Mouse (Mus musculus): ENCODE data around the gene Klf8. TPM values are rescaled to one million over a fixed set of nuclear protein-coding genes. Genes with fewer than 3 reads are reported as not detected.

Gene Klf8
- polyA plus RNA-seq, 1 experiment from 2014 or later = 1.7 TPM

DNA sequence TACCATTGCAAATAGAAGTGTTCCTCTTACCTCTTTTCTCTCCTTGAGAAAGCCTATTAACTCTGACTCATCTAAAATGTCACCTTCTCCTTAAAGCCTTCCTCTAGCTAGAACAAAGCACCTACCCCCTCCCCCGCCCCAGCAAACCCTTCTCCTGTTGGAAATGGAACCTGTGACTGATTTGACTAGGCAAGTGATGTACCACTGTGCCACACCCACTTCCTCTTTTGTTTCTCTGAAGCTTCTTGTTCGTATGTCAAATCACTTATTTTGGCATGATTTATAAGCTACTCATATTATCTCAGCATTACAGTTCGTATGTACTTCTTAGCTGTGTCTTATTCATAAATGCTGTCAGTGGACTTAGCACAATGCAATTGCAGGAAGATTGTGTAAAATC, 144.5 kb downstream of the Klf8 start:
- Histone ChIP-seq H3K27ac (ENCODE audit: low read length) (no peak overlapping the region), H3K27me3 (ENCODE audit: control insufficient read depth, insufficient read depth, low read length) (no peaks in the 10 kb centered on the region), H3K4me1 (ENCODE audit: control insufficient read depth, insufficient read depth, low read length) (no peaks in the 10 kb centered on the region), H3K36me3 (ENCODE audit: control insufficient read depth, insufficient read depth) (no peaks in the 10 kb centered on the region), H3K4me2 (ENCODE audit: low read depth, low read length) (no peak overlapping the region), H3K9me3 (replicated peaks; ENCODE audit: control insufficient read depth, low read length) (no peaks in the 10 kb centered on the region), H3K9ac (ENCODE audit: low read length) (no peak overlapping the region), H3K4me3 (ENCODE audit: low read length) (no peak overlapping the region)
- ATAC-seq (replicated peaks; ENCODE audit: extremely low read depth, insufficient read depth, low FRiP score) = no peak
- WGBS = 66% methylated on average over 3 of the region's 3 CpGs

DNA sequence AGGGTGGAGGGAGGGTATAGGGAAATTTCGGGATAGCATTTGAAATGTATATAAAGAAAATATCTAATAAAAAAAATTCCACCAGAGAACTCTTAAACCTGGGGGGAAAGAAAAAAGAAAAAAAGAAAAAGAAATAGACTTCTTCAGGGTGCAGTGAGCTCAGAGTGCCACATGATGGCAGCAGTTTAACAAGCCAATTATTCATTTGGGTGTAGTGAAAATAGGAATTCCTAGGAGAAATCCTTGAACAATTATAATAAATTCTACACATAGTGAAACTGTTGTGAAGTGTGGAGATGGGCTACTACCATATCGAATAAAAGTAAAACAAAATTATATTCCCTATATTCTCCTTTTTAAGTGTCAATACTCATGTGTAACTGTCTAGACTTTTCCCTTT, 152.0 kb downstream of the Klf8 start:
- H3K9ac ChIP-seq (ENCODE audit: low read length) = no peak overlapping the region
- H3K36me3 ChIP-seq (ENCODE audit: control insufficient read depth, insufficient read depth) = no peaks in the 10 kb centered on the region
- H3K9me3 ChIP-seq (replicated peaks; ENCODE audit: control insufficient read depth, low read length) = no peaks in the 10 kb centered on the region
- no peak overlapping the region for H3K4me2 ChIP-seq (ENCODE audit: low read depth, low read length)
- H3K27me3 ChIP-seq (ENCODE audit: control insufficient read depth, insufficient read depth, low read length) = no peaks in the 10 kb centered on the region
- no peaks in the 10 kb centered on the region for H3K4me1 ChIP-seq (ENCODE audit: control insufficient read depth, insufficient read depth, low read length)
- no peak overlapping the region for H3K27ac ChIP-seq (ENCODE audit: low read length)
- WGBS = 36% methylated on average over 2 of the region's 2 CpGs
- ATAC-seq (replicated peaks; ENCODE audit: extremely low read depth, insufficient read depth, low FRiP score) = no peak
- no peak overlapping the region for H3K4me3 ChIP-seq (ENCODE audit: low read length)

DNA sequence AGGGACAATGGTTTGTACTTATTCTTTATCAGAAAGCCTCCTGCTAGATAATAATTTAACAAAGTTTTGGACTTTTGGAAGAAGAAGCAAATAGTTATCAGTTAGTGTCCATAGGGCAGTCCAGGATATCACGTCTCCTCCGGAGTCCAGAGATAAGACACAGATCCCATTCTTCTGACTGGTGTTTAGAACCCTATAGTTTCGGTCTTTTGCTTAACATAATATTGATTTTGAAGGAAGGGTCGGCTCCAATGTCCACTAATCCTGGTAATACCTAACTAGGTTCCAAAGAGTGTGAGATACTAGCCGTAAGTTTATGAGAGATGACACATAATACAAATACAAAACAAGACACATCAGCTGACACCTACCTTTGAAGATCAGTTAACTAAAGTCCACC, 179.8 kb downstream of the Klf8 start:
- no peak overlapping the region for H3K4me3 ChIP-seq (ENCODE audit: low read length)
- no peaks in the 10 kb centered on the region for H3K27me3 ChIP-seq (ENCODE audit: control insufficient read depth, insufficient read depth, low read length)
- H3K4me2 ChIP-seq (ENCODE audit: low read depth, low read length) = no peak overlapping the region
- no peak for ATAC-seq (replicated peaks; ENCODE audit: extremely low read depth, insufficient read depth, low FRiP score)
- no peaks in the 10 kb centered on the region for H3K36me3 ChIP-seq (ENCODE audit: control insufficient read depth, insufficient read depth)
- H3K9me3 ChIP-seq (replicated peaks; ENCODE audit: control insufficient read depth, low read length) = no peaks in the 10 kb centered on the region
- no peak overlapping the region for H3K27ac ChIP-seq (ENCODE audit: low read length)
- 64% methylated on average over 5 of the region's 5 CpGs for WGBS
- no peaks in the 10 kb centered on the region for H3K4me1 ChIP-seq (ENCODE audit: control insufficient read depth, insufficient read depth, low read length)
- H3K9ac ChIP-seq (ENCODE audit: low read length) = no peak overlapping the region

DNA sequence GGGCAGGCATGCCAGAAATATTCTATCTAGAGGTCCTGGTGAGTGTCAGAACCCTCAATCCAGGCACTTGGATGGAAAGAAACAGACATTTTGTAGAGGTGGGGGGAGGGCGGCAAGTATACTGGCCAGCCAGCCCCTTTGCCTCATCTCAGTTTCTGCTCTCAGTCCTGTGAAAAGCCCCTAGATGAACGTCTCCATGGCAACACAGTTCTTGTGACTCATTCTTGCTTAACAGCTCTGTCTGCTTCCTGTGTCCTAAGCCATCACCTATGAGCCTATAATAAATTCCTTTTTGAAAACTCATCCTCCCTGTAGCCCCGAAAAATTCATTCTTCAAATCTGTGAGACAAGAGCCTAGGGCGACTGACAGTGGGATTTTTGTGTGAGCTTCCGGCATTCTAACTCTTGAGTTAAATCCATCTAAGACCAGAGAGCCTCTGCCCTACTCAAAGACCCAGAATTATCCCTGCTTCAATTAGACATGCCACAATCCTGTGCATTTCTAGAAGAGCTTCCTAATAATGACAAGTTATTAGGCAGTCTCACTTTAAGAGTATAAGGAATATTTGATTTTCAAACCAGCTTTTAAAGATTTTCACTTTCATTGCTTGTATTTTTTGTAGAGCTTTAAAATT, 196.5 kb downstream of the Klf8 start:
- H3K27me3 ChIP-seq (ENCODE audit: control insufficient read depth, insufficient read depth, low read length) = no peaks in the 10 kb centered on the region
- no peak for ATAC-seq (replicated peaks; ENCODE audit: extremely low read depth, insufficient read depth, low FRiP score)
- no peaks in the 10 kb centered on the region for H3K4me1 ChIP-seq (ENCODE audit: control insufficient read depth, insufficient read depth, low read length)
- no peak overlapping the region for H3K27ac ChIP-seq (ENCODE audit: low read length)
- H3K9ac ChIP-seq (ENCODE audit: low read length) = no peak overlapping the region
- WGBS = 42% methylated on average over 5 of the region's 5 CpGs
- H3K36me3 ChIP-seq (ENCODE audit: control insufficient read depth, insufficient read depth) = no peaks in the 10 kb centered on the region
- no peaks in the 10 kb centered on the region for H3K9me3 ChIP-seq (replicated peaks; ENCODE audit: control insufficient read depth, low read length)
- no peak overlapping the region for H3K4me3 ChIP-seq (ENCODE audit: low read length)
- no peak overlapping the region for H3K4me2 ChIP-seq (ENCODE audit: low read depth, low read length)

DNA sequence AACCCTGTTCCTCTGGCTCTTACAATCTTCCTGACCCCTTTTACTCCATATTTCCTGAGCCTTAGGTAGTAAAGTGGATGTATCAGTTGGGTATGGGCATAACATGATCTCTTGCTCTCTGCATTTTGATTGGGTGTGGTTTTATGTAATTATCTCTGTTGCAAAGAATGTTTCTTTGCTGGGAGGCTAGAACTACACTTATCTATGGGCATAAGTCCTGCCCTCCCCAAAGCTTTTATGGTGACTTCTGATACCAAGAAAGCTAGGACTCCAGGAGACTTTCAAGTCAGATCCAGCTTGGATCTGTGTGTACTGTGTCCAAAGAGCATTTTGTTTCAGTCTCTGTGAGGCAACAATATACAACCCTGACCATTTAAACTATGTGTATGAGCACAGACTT, 202.3 kb downstream of the Klf8 start:
- Histone ChIP-seq H3K4me1 (ENCODE audit: control insufficient read depth, insufficient read depth, low read length) (no peaks in the 10 kb centered on the region), H3K9ac (ENCODE audit: low read length) (no peak overlapping the region)
- ATAC-seq (replicated peaks; ENCODE audit: extremely low read depth, insufficient read depth, low FRiP score) = no peak

DNA sequence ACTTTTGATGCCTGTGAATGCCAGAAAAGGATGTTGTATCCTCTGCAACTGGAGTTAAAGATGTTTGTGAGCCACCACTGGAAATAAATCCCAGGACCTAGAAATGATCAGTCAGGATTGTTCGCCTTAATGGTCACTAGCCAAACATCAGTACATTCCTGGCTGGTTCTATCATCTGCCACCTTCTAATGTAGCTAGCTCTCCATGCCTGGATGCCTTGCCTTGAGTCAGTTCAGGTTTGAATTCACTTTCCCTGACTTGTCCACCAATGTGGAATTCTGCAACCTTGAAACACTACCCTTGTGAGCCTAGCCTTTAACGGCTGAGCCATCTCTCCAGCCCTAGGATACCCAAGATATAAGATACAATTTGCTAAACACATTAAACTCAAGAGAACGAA, 202.8 kb downstream of the Klf8 start:
- Histone ChIP-seq H3K27me3 (ENCODE audit: control insufficient read depth, insufficient read depth, low read length) (no peaks in the 10 kb centered on the region), H3K4me1 (ENCODE audit: control insufficient read depth, insufficient read depth, low read length) (no peaks in the 10 kb centered on the region), H3K27ac (ENCODE audit: low read length) (no peak overlapping the region), H3K4me3 (ENCODE audit: low read length) (no peak overlapping the region), H3K9ac (ENCODE audit: low read length) (no peak overlapping the region), H3K36me3 (ENCODE audit: control insufficient read depth, insufficient read depth) (no peaks in the 10 kb centered on the region), H3K4me2 (ENCODE audit: low read depth, low read length) (no peak overlapping the region), H3K9me3 (replicated peaks; ENCODE audit: control insufficient read depth, low read length) (no peaks in the 10 kb centered on the region)
- WGBS = 75% methylated on average over 3 of the region's 3 CpGs
- ATAC-seq (replicated peaks; ENCODE audit: extremely low read depth, insufficient read depth, low FRiP score) = no peak

More for the DNA sequence above, 202.3 kb downstream of the Klf8 start:
- no peaks in the 10 kb centered on the region for H3K27me3 ChIP-seq (ENCODE audit: control insufficient read depth, insufficient read depth, low read length)
- H3K36me3 ChIP-seq (ENCODE audit: control insufficient read depth, insufficient read depth) = no peaks in the 10 kb centered on the region
- no peak overlapping the region for H3K27ac ChIP-seq (ENCODE audit: low read length)
- H3K4me3 ChIP-seq (ENCODE audit: low read length) = no peak overlapping the region
- no peaks in the 10 kb centered on the region for H3K9me3 ChIP-seq (replicated peaks; ENCODE audit: control insufficient read depth, low read length)
- no peak overlapping the region for H3K4me2 ChIP-seq (ENCODE audit: low read depth, low read length)

Other genes with a start within 250 kb of the Klf8 start
- 0.41 and 0.42 TPM in 2 replicates for gene Usp51, start 231.0 kb upstream of the Klf8 start, polyA plus RNA-seq (2015; fragmentation: Nextera tagmentation; extraction: Ambion mirVana)
- gene Mageh1, start 199.9 kb upstream of the Klf8 start, polyA plus RNA-seq (2015; fragmentation: Nextera tagmentation; extraction: Ambion mirVana) = 26.0 and 26.5 TPM in 2 replicates
- not detected in 2 replicates for gene Foxr2, start 118.7 kb upstream of the Klf8 start, polyA plus RNA-seq (2015; fragmentation: Nextera tagmentation; extraction: Ambion mirVana)
- gene Rragb, start 97.5 kb upstream of the Klf8 start, polyA plus RNA-seq (2015; fragmentation: Nextera tagmentation; extraction: Ambion mirVana) = 1.1 TPM in 2 replicates